Mouse (Mus musculus): ENCODE results near the gene Cntln.

- TF ChIP-seq POLR2A (IDR thresholded peaks at IDR 0.05; ENCODE audit: borderline replicate concordance, control insufficient read depth, low read depth, low read length) (no peak), CTCF (IDR thresholded peaks at IDR 0.05; ENCODE audit: control insufficient read depth, insufficient read depth, low read length) (no peak)
Observed at GRCm38 (mm10) chr4:84944100-84944499, 60.0 kb downstream of the Cntln start.

Data from bone marrow, adult 2 months (tissue).